Mouse (Mus musculus): ENCODE data around the gene Gm10271. TPM values are rescaled to one million over a fixed set of nuclear protein-coding genes. Genes with fewer than 3 reads are reported as not detected.

Gm10271 gene
- polyA plus RNA-seq, 1 experiment from 2014 or later = not detected

GRCm38 (mm10) chr10:117004695-117005094 lies 32.3 kb upstream of the Gm10271 start:
- 59% methylated on average over 5 of the region's 5 CpGs for WGBS
- no peak for ATAC-seq
- H3K27ac ChIP-seq (ENCODE audit: low read depth, low read length) = no peak overlapping the region

GRCm38 (mm10) chr10:117000975-117001374 lies 28.6 kb upstream of the Gm10271 start:
- no peak for ATAC-seq
- WGBS = 53% methylated on average over 12 of the region's 12 CpGs
- H3K27me3 ChIP-seq (replicated peaks; ENCODE audit: control insufficient read depth, insufficient read depth, low read length) = no peaks in the 10 kb centered on the region

More at GRCm38 (mm10) chr10:117004695-117005094, 32.3 kb upstream of the Gm10271 start:
- Histone ChIP-seq H3K9me3 (ENCODE audit: control insufficient read depth, low read length) (no peaks in the 10 kb centered on the region), H3K4me2 (ENCODE audit: low read length) (no peak overlapping the region), H3K36me3 (ENCODE audit: control insufficient read depth, insufficient read depth, low read length) (no peaks in the 10 kb centered on the region), H3K9ac (ENCODE audit: low read depth, low read length) (no peak overlapping the region), H3K4me1 (ENCODE audit: control insufficient read depth, insufficient read depth, low read depth, low read length) (no peaks in the 10 kb centered on the region; the same call in 1 of the 2 replicates), H3K27me3 (replicated peaks; ENCODE audit: control insufficient read depth, insufficient read depth, low read length) (no peaks in the 10 kb centered on the region), H3K4me3 (ENCODE audit: low read length) (no peak overlapping the region)

GRCm38 (mm10) chr10:116998716-116999455 lies 26.5 kb upstream of the Gm10271 start:
- WGBS = 84% methylated on average over 17 of the region's 17 CpGs
- no peaks in the 10 kb centered on the region for H3K9me3 ChIP-seq (ENCODE audit: control insufficient read depth, low read length)
- H3K4me2 ChIP-seq (ENCODE audit: low read length) = no peak overlapping the region
- no peaks in the 10 kb centered on the region for H3K36me3 ChIP-seq (ENCODE audit: control insufficient read depth, insufficient read depth, low read length)
- no peaks in the 10 kb centered on the region for H3K27me3 ChIP-seq (replicated peaks; ENCODE audit: control insufficient read depth, insufficient read depth, low read length)
- no peak overlapping the region for H3K9ac ChIP-seq (ENCODE audit: low read depth, low read length)
- H3K4me1 ChIP-seq (ENCODE audit: control insufficient read depth, insufficient read depth, low read depth, low read length) = no peaks in the 10 kb centered on the region
- ATAC-seq = no peak
- no peak overlapping the region for H3K4me3 ChIP-seq (ENCODE audit: low read length)
- H3K27ac ChIP-seq (ENCODE audit: low read depth, low read length) = no peak overlapping the region

More at GRCm38 (mm10) chr10:117000975-117001374, 28.6 kb upstream of the Gm10271 start:
- no peaks in the 10 kb centered on the region for H3K9me3 ChIP-seq (ENCODE audit: control insufficient read depth, low read length)
- H3K9ac ChIP-seq (ENCODE audit: low read depth, low read length) = no peak overlapping the region
- H3K4me2 ChIP-seq (ENCODE audit: low read length) = no peak overlapping the region
- H3K27ac ChIP-seq (ENCODE audit: low read depth, low read length) = no peak overlapping the region
- no peak overlapping the region for H3K4me3 ChIP-seq (ENCODE audit: low read length)
- H3K4me1 ChIP-seq (ENCODE audit: control insufficient read depth, insufficient read depth, low read depth, low read length) = no peaks in the 10 kb centered on the region; the same call in 1 of the 2 replicates
- no peaks in the 10 kb centered on the region for H3K36me3 ChIP-seq (ENCODE audit: control insufficient read depth, insufficient read depth, low read length)

GRCm38 (mm10) chr10:116996236-116996600 lies 23.8 kb upstream of the Gm10271 start:
- no peak overlapping the region for H3K4me2 ChIP-seq (ENCODE audit: low read length)
- H3K27me3 ChIP-seq (replicated peaks; ENCODE audit: control insufficient read depth, insufficient read depth, low read length) = no peaks in the 10 kb centered on the region
- no peak overlapping the region for H3K27ac ChIP-seq (ENCODE audit: low read depth, low read length)
- no peak for ATAC-seq
- H3K4me1 ChIP-seq (ENCODE audit: control insufficient read depth, insufficient read depth, low read depth, low read length) = no peaks in the 10 kb centered on the region
- no peak overlapping the region for H3K9ac ChIP-seq (ENCODE audit: low read depth, low read length)
- 83% methylated on average over 6 of the region's 6 CpGs for WGBS
- no peaks in the 10 kb centered on the region for H3K36me3 ChIP-seq (ENCODE audit: control insufficient read depth, insufficient read depth, low read length)
- no peak overlapping the region for H3K4me3 ChIP-seq (ENCODE audit: low read length)
- H3K9me3 ChIP-seq (ENCODE audit: control insufficient read depth, low read length) = no peaks in the 10 kb centered on the region

GRCm38 (mm10) chr10:116995584-116996235 lies 23.3 kb upstream of the Gm10271 start:
- no peak for ATAC-seq
- no peaks in the 10 kb centered on the region for H3K9me3 ChIP-seq (ENCODE audit: control insufficient read depth, low read length)
- H3K4me3 ChIP-seq (ENCODE audit: low read length) = no peak overlapping the region
- no peaks in the 10 kb centered on the region for H3K36me3 ChIP-seq (ENCODE audit: control insufficient read depth, insufficient read depth, low read length)
- 79% methylated on average over 6 of the region's 6 CpGs for WGBS
- no peaks in the 10 kb centered on the region for H3K27me3 ChIP-seq (replicated peaks; ENCODE audit: control insufficient read depth, insufficient read depth, low read length)
- no peak overlapping the region for H3K4me2 ChIP-seq (ENCODE audit: low read length)
- H3K4me1 ChIP-seq (ENCODE audit: control insufficient read depth, insufficient read depth, low read depth, low read length) = no peaks in the 10 kb centered on the region
- H3K9ac ChIP-seq (ENCODE audit: low read depth, low read length) = no peak overlapping the region
- H3K27ac ChIP-seq (ENCODE audit: low read depth, low read length) = no peak overlapping the region

GRCm38 (mm10) chr10:116995162-116995561 lies 22.8 kb upstream of the Gm10271 start:
- H3K27me3 ChIP-seq (replicated peaks; ENCODE audit: control insufficient read depth, insufficient read depth, low read length) = no peaks in the 10 kb centered on the region
- WGBS = 81% methylated on average over 5 of the region's 5 CpGs
- no peak overlapping the region for H3K4me2 ChIP-seq (ENCODE audit: low read length)
- H3K9ac ChIP-seq (ENCODE audit: low read depth, low read length) = no peak overlapping the region
- no peak for ATAC-seq
- H3K9me3 ChIP-seq (ENCODE audit: control insufficient read depth, low read length) = no peaks in the 10 kb centered on the region
- H3K36me3 ChIP-seq (ENCODE audit: control insufficient read depth, insufficient read depth, low read length) = no peaks in the 10 kb centered on the region
- no peak overlapping the region for H3K27ac ChIP-seq (ENCODE audit: low read depth, low read length)
- no peak overlapping the region for H3K4me3 ChIP-seq (ENCODE audit: low read length)
- H3K4me1 ChIP-seq (ENCODE audit: control insufficient read depth, insufficient read depth, low read depth, low read length) = no peaks in the 10 kb centered on the region

- Histone ChIP-seq H3K36me3 (ENCODE audit: control insufficient read depth, insufficient read depth, low read length) (no peaks in the 10 kb centered on the region), H3K27me3 (replicated peaks; ENCODE audit: control insufficient read depth, insufficient read depth, low read length) (no peaks in the 10 kb centered on the region), H3K4me1 (ENCODE audit: control insufficient read depth, insufficient read depth, low read depth, low read length) (no peaks in the 10 kb centered on the region), H3K4me3 (ENCODE audit: low read length) (no peak overlapping the region), H3K9ac (ENCODE audit: low read depth, low read length) (no peak overlapping the region), H3K27ac (ENCODE audit: low read depth, low read length) (no peak overlapping the region), H3K4me2 (ENCODE audit: low read length) (no peak overlapping the region), H3K9me3 (ENCODE audit: control insufficient read depth, low read length) (no peaks in the 10 kb centered on the region)
- 89% methylated on average over 8 of the region's 8 CpGs for WGBS
- no peak for ATAC-seq
These were observed 21.6 kb upstream of the Gm10271 start for GRCm38 (mm10) chr10:116993971-116994370.

- Histone ChIP-seq H3K27me3 (replicated peaks; ENCODE audit: control insufficient read depth, insufficient read depth, low read length) (no peaks in the 10 kb centered on the region), H3K4me3 (ENCODE audit: low read length) (no peak within 1 kb of the TSS), H3K27ac (ENCODE audit: low read depth, low read length) (no peak within 1 kb of the TSS), H3K36me3 (ENCODE audit: control insufficient read depth, insufficient read depth, low read length) (no peaks in the 10 kb centered on the region), H3K4me1 (ENCODE audit: control insufficient read depth, insufficient read depth, low read depth, low read length) (peaks cover 6% of the 10 kb centered on the region; the same call in 1 of the 2 replicates), H3K9ac (ENCODE audit: low read depth, low read length) (no peak within 1 kb of the TSS), H3K9me3 (ENCODE audit: control insufficient read depth, low read length) (no peaks in the 10 kb centered on the region), H3K4me2 (ENCODE audit: low read length) (no peak within 1 kb of the TSS)
- peak; percentile 14; the same call in 1 of the 2 replicates for ATAC-seq
- WGBS = 40% methylated on average over 21 of the region's 21 CpGs
These were observed 14.1 kb upstream of the Gm10271 start, which contains the start of gene Best3 for GRCm38 (mm10) chr10:116986264-116987082. Gene Best3 (plus strand): TSS chr10:116986314.

- WGBS = 48% methylated on average over 12 of the region's 12 CpGs
- no peak for ATAC-seq
- H3K9me3 ChIP-seq (ENCODE audit: control insufficient read depth, low read length) = no peaks in the 10 kb centered on the region
- peaks cover 6% of the 10 kb centered on the region; the same call in 1 of the 2 replicates for H3K4me1 ChIP-seq (ENCODE audit: control insufficient read depth, insufficient read depth, low read depth, low read length)
- H3K27me3 ChIP-seq (replicated peaks; ENCODE audit: control insufficient read depth, insufficient read depth, low read length) = no peaks in the 10 kb centered on the region
- no peak overlapping the region for H3K4me2 ChIP-seq (ENCODE audit: low read length)
- no peak overlapping the region for H3K4me3 ChIP-seq (ENCODE audit: low read length)
- H3K36me3 ChIP-seq (ENCODE audit: control insufficient read depth, insufficient read depth, low read length) = no peaks in the 10 kb centered on the region
- no peak overlapping the region for H3K27ac ChIP-seq (ENCODE audit: low read depth, low read length)
- H3K9ac ChIP-seq (ENCODE audit: low read depth, low read length) = no peak overlapping the region
These were observed 12.4 kb upstream of the Gm10271 start for GRCm38 (mm10) chr10:116984836-116985235.
